Mouse (Mus musculus) embryonic fibroblast, embryonic 13.5 days (primary cell): Measurements from ENCODE around the gene Elmo1.

Experiments
- CTCF ChIP-seq: IDR thresholded peaks from 2 replicates; pipeline ENCODE4 v1.5.1; 2011; ENCODE audit warnings: mild to moderate bottlenecking, control low read depth, low read length, moderate library complexity, borderline replicate concordance; ENCODE audit not compliant: insufficient read depth
- POLR2A ChIP-seq: IDR thresholded peaks from 2 replicates; pipeline ENCODE4 v1.6.1; 2011; ENCODE audit warnings: low read depth, mild to moderate bottlenecking, control low read depth, low read length, moderate library complexity

GRCm38 (mm10) chr13:20286680-20287079, 196.3 kb downstream of the Elmo1 start:
- no peak for TF ChIP-seq POLR2A
- TF ChIP-seq CTCF = no peak
